Mouse (Mus musculus) cerebellum, adult 2 months (tissue): ENCODE results near the gene Atp12a. TPM values are rescaled to one million over a fixed set of nuclear protein-coding genes. Genes with fewer than 3 reads are reported as not detected.

Source experiments
- DNase-seq, 2 experiments: peaks; one replicate each; pipeline ENCODE4 v3.0.0; 2021
- H3K27ac ChIP-seq: fragments of 200-500 bp; 2 replicates; pipeline ENCODE4 v1.5.1; 2012; ENCODE audit warnings: low read length, control low read depth, inconsistent platforms; ENCODE audit not compliant: insufficient read depth
- H3K27me3 ChIP-seq: fragments of 200-500 bp; 2 replicates; pipeline ENCODE4 v1.6.1; 2012; ENCODE audit warnings: inconsistent platforms, mild to moderate bottlenecking, low read length, moderate library complexity; ENCODE audit not compliant: control insufficient read depth, insufficient read depth
- H3K4me1 ChIP-seq: fragments of 200-500 bp; 2 replicates; pipeline ENCODE4 v1.6.1; 2011; ENCODE audit warnings: low read length; ENCODE audit not compliant: control insufficient read depth, insufficient read depth
- H3K4me3 ChIP-seq: fragments of 200-500 bp; replicated peaks from 2 replicates; pipeline ENCODE3; 2011; ENCODE audit warnings: mild to moderate bottlenecking, low read depth, low read length, control low read depth; ENCODE audit not compliant: insufficient read depth
- CTCF ChIP-seq: fragments of 200-500 bp; IDR thresholded peaks from 2 replicates; pipeline ENCODE4 v1.5.1; 2011; ENCODE audit warnings: low read depth, mild to moderate bottlenecking, control low read depth, low read length, moderate library complexity, borderline replicate concordance; ENCODE audit not compliant: insufficient read depth
- POLR2A ChIP-seq: fragments of 200-500 bp; IDR thresholded peaks from 2 replicates; pipeline ENCODE4 v1.6.1; 2011; ENCODE audit warnings: low read length, control low read depth, borderline replicate concordance; ENCODE audit not compliant: insufficient read depth
- WGBS: fragments of 180-500 bp; shearing (Covaris S2); methylation state at CpG from one replicate; pipeline ENCODE4 v1.1.7; 2018; 5-methylcytosine and 5-hydroxymethylcytosine counted together
- polyA plus RNA-seq: library from polyadenylated mRNA; depleted of rRNA; stranded (reverse); fragments of >200 nt; gene quantifications from 2 replicates; pipeline ENCODE4 v1.2.3, GENCODE M21; 2012; rRNA removed

Atp12a gene
- polyA plus RNA-seq, 1 experiment: not detected

GRCm38 (mm10) chr14:56379336-56379735 lies 14.5 kb downstream of the Atp12a start:
- DNase-seq: no peak

GRCm38 (mm10) chr14:56382366-56382765 lies 17.5 kb downstream of the Atp12a start:
- TF ChIP-seq POLR2A (no peak), CTCF (no peak)
- Histone ChIP-seq H3K27ac (no peak overlapping the region), H3K27me3 (no peaks in the 10 kb centered on the region), H3K4me3 (no peak overlapping the region), H3K4me1 (no peaks in the 10 kb centered on the region)
- DNase-seq: no peak
- 93% methylated on average over 4 of the region's 4 CpGs for WGBS

More at GRCm38 (mm10) chr14:56379336-56379735, 14.5 kb downstream of the Atp12a start:
- TF ChIP-seq CTCF: no peak
- no peak for TF ChIP-seq POLR2A
- Histone ChIP-seq H3K4me1 (no peaks in the 10 kb centered on the region), H3K4me3 (no peak overlapping the region), H3K27ac (no peak overlapping the region), H3K27me3 (no peaks in the 10 kb centered on the region)
- WGBS: 62% methylated on average over 9 of the region's 9 CpGs

- H3K4me3 ChIP-seq: no peak overlapping the region
- TF ChIP-seq POLR2A (no peak), CTCF (no peak)
- H3K27ac ChIP-seq: no peak overlapping the region
- peak in 1 of 2 experiments; percentile 34 for DNase-seq
- H3K4me1 ChIP-seq: no peaks in the 10 kb centered on the region
- H3K27me3 ChIP-seq: no peaks in the 10 kb centered on the region
- 10% methylated on average over 3 of the region's 3 CpGs for WGBS
Measured at GRCm38 (mm10) chr14:56390247-56390646, 25.4 kb downstream of the Atp12a start.

- WGBS: 38% methylated on average over 2 of the region's 2 CpGs
- H3K4me3 ChIP-seq: no peak overlapping the region
- no peak overlapping the region for H3K27ac ChIP-seq
- no peaks in the 10 kb centered on the region for H3K4me1 ChIP-seq
- no peak for TF ChIP-seq CTCF
- TF ChIP-seq POLR2A: no peak
- DNase-seq: no peak
- H3K27me3 ChIP-seq: no peaks in the 10 kb centered on the region
Measured at GRCm38 (mm10) chr14:56393704-56394312, 28.9 kb downstream of the Atp12a start.

GRCm38 (mm10) chr14:56398001-56398400 lies 33.1 kb downstream of the Atp12a start:
- no peaks in the 10 kb centered on the region for H3K4me1 ChIP-seq
- no peak overlapping the region for H3K27ac ChIP-seq
- DNase-seq: peak in 1 of 2 experiments; percentile 18
- no peaks in the 10 kb centered on the region for H3K27me3 ChIP-seq
- H3K4me3 ChIP-seq: no peak overlapping the region
- TF ChIP-seq POLR2A (no peak), CTCF (peak; percentile 61)

- WGBS: 74% methylated on average over 34 of the region's 34 CpGs
- TF ChIP-seq CTCF (no peak), POLR2A (no peak)
- Histone ChIP-seq H3K27ac (no peak within 1 kb of the TSS), H3K27me3 (no peaks in the 10 kb centered on the region), H3K4me3 (no peak within 1 kb of the TSS), H3K4me1 (no peaks in the 10 kb centered on the region)
- no peak for DNase-seq
Measured at GRCm38 (mm10) chr14:56402311-56403071, 37.6 kb downstream of the Atp12a start, which contains the start of gene Rnf17. Rnf17 (plus strand) TSS chr14:56402581.

GRCm38 (mm10) chr14:56403072-56403375 lies 38.2 kb downstream of the Atp12a start:
- no peaks in the 10 kb centered on the region for H3K4me1 ChIP-seq
- WGBS: 96% methylated on average over 2 of the region's 2 CpGs
- no peaks in the 10 kb centered on the region for H3K27me3 ChIP-seq
- DNase-seq: no peak
- TF ChIP-seq POLR2A (no peak), CTCF (no peak)
- no peak overlapping the region for H3K4me3 ChIP-seq
- H3K27ac ChIP-seq: no peak overlapping the region

Other genes starting within 250 kb of the Atp12a start
- not detected in 2 replicates for gene Gzme, start 244.4 kb upstream of the Atp12a start, polyA plus RNA-seq
- not detected in 2 replicates for gene Gzmd, start 232.5 kb upstream of the Atp12a start, polyA plus RNA-seq
- not detected in 2 replicates for gene Gzmg, start 205.5 kb upstream of the Atp12a start, polyA plus RNA-seq
- not detected in 2 replicates for gene Gzmn, start 190.5 kb upstream of the Atp12a start, polyA plus RNA-seq
- gene Gzmf, start 153.7 kb upstream of the Atp12a start, polyA plus RNA-seq: not detected in 2 replicates
- gene Gzmc, start 130.4 kb upstream of the Atp12a start, polyA plus RNA-seq: not detected in 2 replicates
- 0.14 TPM in 1 of 2 replicates, not detected in the other for gene Gzmb, start 102.8 kb upstream of the Atp12a start, polyA plus RNA-seq
- 0.51 and 0.57 TPM in 2 replicates for gene Rnf17, start 37.5 kb downstream of the Atp12a start, polyA plus RNA-seq
- gene Cenpj, start 210.4 kb downstream of the Atp12a start, polyA plus RNA-seq: 3.2 and 4.1 TPM in 2 replicates
- gene Parp4, start 210.6 kb downstream of the Atp12a start, polyA plus RNA-seq: 10.2 and 10.9 TPM in 2 replicates